Mouse (Mus musculus) midbrain, postnatal 0 days (tissue): ENCODE results near the gene Dlgap1. TPM values are rescaled to one million over a fixed set of nuclear protein-coding genes. Genes with fewer than 3 reads are reported as not detected.

ENCODE experiments used
- ATAC-seq: fragments of 200-750 bp; cut with Nextera tagmentation; 2 replicates; pipeline ENCODE4 v1.8.0; 2017; ENCODE audit warnings: moderate number of reproducible peaks, mild to moderate bottlenecking, moderate TSS enrichment, moderate library complexity; ENCODE audit not compliant: low FRiP score
- DNase-seq: peaks from one replicate; pipeline ENCODE4 v3.0.0-alpha.2; 2015; ENCODE audit warnings: low spot score
- H3K27ac ChIP-seq: fragments of 300-500 bp; sonication (generic); 2 replicates; pipeline ENCODE4 v1.5.1; 2014; ENCODE audit warnings: low read depth, mild to moderate bottlenecking, low read length, mixed read lengths
- H3K27me3 ChIP-seq: fragments of 300-500 bp; sonication (generic); 2 replicates; pipeline ENCODE4 v1.6.1; 2014; ENCODE audit warnings: low read length, control low read depth, mixed read lengths; ENCODE audit not compliant: insufficient read depth
- H3K36me3 ChIP-seq: fragments of 300-500 bp; sonication (generic); 2 replicates; pipeline ENCODE4 v1.6.1; 2014; ENCODE audit warnings: low read length, control low read depth, mixed read lengths; ENCODE audit not compliant: insufficient read depth
- H3K4me1 ChIP-seq: fragments of 300-500 bp; sonication (generic); 2 replicates; pipeline ENCODE4 v1.6.1; 2014; ENCODE audit warnings: mild to moderate bottlenecking, control low read depth, antibody characterized with exemption, low read length, mixed read lengths; ENCODE audit not compliant: insufficient read depth
- H3K4me2 ChIP-seq: fragments of 300-500 bp; sonication (generic); 2 replicates; pipeline ENCODE4 v1.6.1; 2014; ENCODE audit warnings: low read depth, mild to moderate bottlenecking, low read length, mixed read lengths; ENCODE audit not compliant: poor library complexity, severe bottlenecking
- H3K4me3 ChIP-seq: fragments of 300-500 bp; sonication (generic); 2 replicates; pipeline ENCODE4 v1.5.1; 2014; ENCODE audit warnings: low read depth, mild to moderate bottlenecking, low read length, moderate library complexity
- H3K9ac ChIP-seq: fragments of 300-500 bp; sonication (generic); replicated peaks from 2 replicates; pipeline ENCODE4 v1.6.1; 2014; ENCODE audit warnings: mild to moderate bottlenecking, low read length, moderate library complexity, mixed read lengths; ENCODE audit not compliant: poor library complexity, severe bottlenecking
- H3K9me3 ChIP-seq: fragments of 300-500 bp; sonication (generic); 2 replicates; pipeline ENCODE4 v1.6.1; 2016; ENCODE audit warnings: low read length, control low read depth
- CTCF ChIP-seq: IDR thresholded peaks from 2 replicates; pipeline ENCODE4 v1.5.1; 2016; ENCODE audit warnings: antibody characterized with exemption, mild to moderate bottlenecking
- WGBS: fragments of 180-500 bp; shearing (Covaris S2); extraction: QIAGEN DNeasy Blood & Tissue Kit; methylation state at CpG from one replicate; pipeline ENCODE4 v1.1.7; 2014; 5-methylcytosine and 5-hydroxymethylcytosine counted together
- polyA plus RNA-seq: library from polyadenylated mRNA; unstranded; fragments of >200 nt; fragmentation: Nextera tagmentation; extraction: Ambion mirVana; gene quantifications from 2 replicates; pipeline ENCODE4 v1.2.1, GENCODE M21; 2015
- total RNA-seq: library from RNA; depleted of rRNA; stranded (reverse); fragments of >200 nt; gene quantifications from 2 replicates; pipeline ENCODE4 v1.2.3, GENCODE M21; 2014

Gene Dlgap1
- total and polyA plus RNA-seq, 2 experiments from 2014 or later: 34.9 to 84.8 TPM

GRCm38 (mm10) chr17:70746379-70747079 lies 777.7 kb downstream of the Dlgap1 start:
- TF ChIP-seq CTCF: 0 out of 2 replicates have a peak, but pooled peaks have one; percentile 10
- Histone ChIP-seq H3K27ac (no peak overlapping the region), H3K4me1 (no peaks in the 10 kb centered on the region), H3K4me3 (no peak overlapping the region), H3K9ac (no peak overlapping the region), H3K27me3 (peaks cover 29% of the 10 kb centered on the region; the same call in 1 of the 2 replicates), H3K36me3 (no peaks in the 10 kb centered on the region), H3K9me3 (no peaks in the 10 kb centered on the region), H3K4me2 (no peak overlapping the region)
- no peak for ATAC-seq
- no peak for DNase-seq
- 34% methylated on average over 9 of the region's 9 CpGs for WGBS

GRCm38 (mm10) chr17:70747731-70748475 lies 779.0 kb downstream of the Dlgap1 start:
- H3K9me3 ChIP-seq: no peaks in the 10 kb centered on the region
- H3K9ac ChIP-seq: no peak overlapping the region
- peak overlapping the region; percentile 14; the same call in 1 of the 2 replicates for H3K4me3 ChIP-seq
- peak overlapping the region; percentile 44 for H3K4me2 ChIP-seq
- DNase-seq: peak; percentile 40
- no peak overlapping the region for H3K27ac ChIP-seq
- no peak for TF ChIP-seq CTCF
- H3K27me3 ChIP-seq: peaks cover 29% of the 10 kb centered on the region; the same call in 1 of the 2 replicates
- no peaks in the 10 kb centered on the region for H3K4me1 ChIP-seq
- no peaks in the 10 kb centered on the region for H3K36me3 ChIP-seq
- WGBS: 4% methylated on average over 23 of the region's 23 CpGs
- ATAC-seq: no peak

GRCm38 (mm10) chr17:70748476-70748830 lies 779.6 kb downstream of the Dlgap1 start:
- H3K4me2 ChIP-seq: peak overlapping the region; percentile 44; the same call in 1 of the 2 replicates
- no peak for TF ChIP-seq CTCF
- H3K36me3 ChIP-seq: no peaks in the 10 kb centered on the region
- H3K4me1 ChIP-seq: no peaks in the 10 kb centered on the region
- H3K27ac ChIP-seq: no peak overlapping the region
- H3K9ac ChIP-seq: no peak overlapping the region
- H3K4me3 ChIP-seq: no peak overlapping the region
- DNase-seq (no peak), ATAC-seq (no peak)
- H3K27me3 ChIP-seq: peaks cover 29% of the 10 kb centered on the region; the same call in 1 of the 2 replicates
- H3K9me3 ChIP-seq: no peaks in the 10 kb centered on the region
- WGBS: 15% methylated on average over 10 of the region's 10 CpGs

GRCm38 (mm10) chr17:70748964-70749650 lies 780.2 kb downstream of the Dlgap1 start:
- ATAC-seq (no peak), DNase-seq (no peak)
- Histone ChIP-seq H3K4me1 (no peaks in the 10 kb centered on the region), H3K4me3 (no peak overlapping the region), H3K9me3 (no peaks in the 10 kb centered on the region), H3K36me3 (no peaks in the 10 kb centered on the region), H3K9ac (no peak overlapping the region), H3K27me3 (peaks cover 29% of the 10 kb centered on the region; the same call in 1 of the 2 replicates), H3K27ac (no peak overlapping the region), H3K4me2 (no peak overlapping the region)
- TF ChIP-seq CTCF: no peak
- 54% methylated on average over 7 of the region's 7 CpGs for WGBS

GRCm38 (mm10) chr17:70750236-70751160 lies 781.6 kb downstream of the Dlgap1 start:
- H3K9me3 ChIP-seq: no peaks in the 10 kb centered on the region
- 45% methylated on average over 17 of the region's 17 CpGs for WGBS
- peak overlapping the region; percentile 13; the same call in 1 of the 2 replicates for H3K4me3 ChIP-seq
- no peak overlapping the region for H3K9ac ChIP-seq
- DNase-seq (no peak), ATAC-seq (no peak)
- TF ChIP-seq CTCF: no peak
- H3K27ac ChIP-seq: no peak overlapping the region
- no peaks in the 10 kb centered on the region for H3K4me1 ChIP-seq
- no peaks in the 10 kb centered on the region for H3K36me3 ChIP-seq
- H3K4me2 ChIP-seq: 0 out of 2 replicates have a peak overlapping the region, but pooled peaks have one; percentile 34
- peaks cover 34% of the 10 kb centered on the region; the same call in 1 of the 2 replicates for H3K27me3 ChIP-seq
